Mouse (Mus musculus): ENCODE data around the gene Tex33. TPM values are rescaled to one million over a fixed set of nuclear protein-coding genes. Genes with fewer than 3 reads are reported as not detected.
A peak's percentile ranks its signal among the peaks of the same experiment; 100 is the strongest.

The Tex33 gene
- polyA plus RNA-seq, 1 experiment from 2014 or later = not detected

GRCm38 (mm10) chr15:78409570-78410052 lies 13.9 kb upstream of the Tex33 start:
- Histone ChIP-seq H3K4me1 (peaks cover 37% of the 10 kb centered on the region), H3K4me3 (replicated peaks) (peak overlapping the region; percentile 31), H3K36me3 (replicated peaks) (0 out of 2 replicates have a peak, but pooled peaks cover 7% of the 10 kb centered on the region), H3K27ac (no peak overlapping the region), H3K4me2 (peak overlapping the region; percentile 53), H3K9ac (peak overlapping the region; percentile 38), H3K9me3 (no peaks in the 10 kb centered on the region), H3K27me3 (peaks cover 48% of the 10 kb centered on the region)
- no peak for ATAC-seq (ENCODE audit: low FRiP score)
- 12% methylated on average over 12 of the region's 12 CpGs for WGBS

- Histone ChIP-seq H3K27ac (peak within 1 kb of the TSS; percentile 97), H3K27me3 (peaks cover 36% of the 10 kb centered on the region), H3K9me3 (no peaks in the 10 kb centered on the region), H3K4me1 (peaks cover 54% of the 10 kb centered on the region), H3K4me3 (replicated peaks) (peak within 1 kb of the TSS; percentile 62), H3K36me3 (replicated peaks) (0 out of 2 replicates have a peak, but pooled peaks cover 7% of the 10 kb centered on the region), H3K9ac (peak within 1 kb of the TSS; percentile 71), H3K4me2 (peak within 1 kb of the TSS; percentile 89)
- WGBS = under 1% methylated on average over 40 of the region's 40 CpGs
- peak; percentile 90 for ATAC-seq (ENCODE audit: low FRiP score)
These were observed 10.7 kb upstream of the Tex33 start, which contains the start of gene Mpst for GRCm38 (mm10) chr15:78406293-78406934. TSS of gene Mpst (plus strand) at chr15:78406416.

GRCm38 (mm10) chr15:78405517-78406211 lies 10.0 kb upstream of the Tex33 start, which contains the start of gene Tst:
TSS of gene Tst (minus strand) at chr15:78405907.
- Histone ChIP-seq H3K4me1 (peaks cover 54% of the 10 kb centered on the region), H3K4me2 (peak within 1 kb of the TSS; percentile 89), H3K9ac (peak within 1 kb of the TSS; percentile 71), H3K27ac (peak within 1 kb of the TSS; percentile 97), H3K9me3 (no peaks in the 10 kb centered on the region), H3K4me3 (replicated peaks) (peak within 1 kb of the TSS; percentile 62), H3K27me3 (peaks cover 28% of the 10 kb centered on the region), H3K36me3 (replicated peaks) (0 out of 2 replicates have a peak, but pooled peaks cover 1% of the 10 kb centered on the region)
- 1% methylated on average over 34 of the region's 34 CpGs for WGBS
- ATAC-seq (ENCODE audit: low FRiP score) = peak; percentile 80

GRCm38 (mm10) chr15:78405098-78405497 lies 9.4 kb upstream of the Tex33 start:
- Histone ChIP-seq H3K4me2 (peak overlapping the region; percentile 89), H3K36me3 (replicated peaks) (no peaks in the 10 kb centered on the region), H3K27ac (no peak overlapping the region), H3K4me3 (replicated peaks) (peak overlapping the region; percentile 62), H3K27me3 (peaks cover 23% of the 10 kb centered on the region), H3K9me3 (no peaks in the 10 kb centered on the region), H3K9ac (peak overlapping the region; percentile 71; the same call in 1 of the 2 replicates), H3K4me1 (peaks cover 49% of the 10 kb centered on the region)
- 59% methylated on average over 11 of the region's 11 CpGs for WGBS
- no peak for ATAC-seq (ENCODE audit: low FRiP score)

GRCm38 (mm10) chr15:78403896-78404295 lies 8.2 kb upstream of the Tex33 start:
- WGBS = 53% methylated on average over 1 of the region's 1 CpGs
- no peak overlapping the region for H3K4me3 ChIP-seq (replicated peaks)
- peaks cover 11% of the 10 kb centered on the region for H3K27me3 ChIP-seq
- no peak overlapping the region for H3K9ac ChIP-seq
- no peak for ATAC-seq (ENCODE audit: low FRiP score)
- H3K9me3 ChIP-seq = no peaks in the 10 kb centered on the region
- H3K27ac ChIP-seq = no peak overlapping the region
- H3K4me1 ChIP-seq = peaks cover 42% of the 10 kb centered on the region
- peak overlapping the region; percentile 15; the same call in 1 of the 2 replicates for H3K4me2 ChIP-seq
- H3K36me3 ChIP-seq (replicated peaks) = no peaks in the 10 kb centered on the region

- WGBS = 44% methylated on average over 3 of the region's 3 CpGs
- Histone ChIP-seq H3K36me3 (replicated peaks) (no peaks in the 10 kb centered on the region), H3K4me3 (replicated peaks) (no peak overlapping the region), H3K27me3 (peaks cover 5% of the 10 kb centered on the region), H3K4me2 (no peak overlapping the region), H3K9me3 (no peaks in the 10 kb centered on the region), H3K4me1 (peaks cover 42% of the 10 kb centered on the region), H3K9ac (no peak overlapping the region), H3K27ac (no peak overlapping the region)
- ATAC-seq (ENCODE audit: low FRiP score) = no peak
These were observed 7.6 kb upstream of the Tex33 start for GRCm38 (mm10) chr15:78403301-78403741.

- H3K4me3 ChIP-seq (replicated peaks) = no peak overlapping the region
- H3K4me2 ChIP-seq = no peak overlapping the region
- H3K27ac ChIP-seq = no peak overlapping the region
- no peak for ATAC-seq (ENCODE audit: low FRiP score)
- no peaks in the 10 kb centered on the region for H3K36me3 ChIP-seq (replicated peaks)
- H3K27me3 ChIP-seq = no peaks in the 10 kb centered on the region
- 85% methylated on average over 7 of the region's 7 CpGs for WGBS
- H3K4me1 ChIP-seq = peaks cover 38% of the 10 kb centered on the region
- no peak overlapping the region for H3K9ac ChIP-seq
- no peaks in the 10 kb centered on the region for H3K9me3 ChIP-seq
These were observed 6.7 kb upstream of the Tex33 start for GRCm38 (mm10) chr15:78402423-78402822.

- Histone ChIP-seq H3K27ac (no peak overlapping the region), H3K27me3 (no peaks in the 10 kb centered on the region)
- ATAC-seq (ENCODE audit: low FRiP score) = no peak
These were observed 6.2 kb upstream of the Tex33 start for GRCm38 (mm10) chr15:78401921-78402320.

GRCm38 (mm10) chr15:78401345-78401744 lies 5.6 kb upstream of the Tex33 start:
- Histone ChIP-seq H3K4me3 (replicated peaks) (no peak overlapping the region), H3K27ac (no peak overlapping the region), H3K36me3 (replicated peaks) (no peaks in the 10 kb centered on the region), H3K4me2 (no peak overlapping the region), H3K27me3 (no peaks in the 10 kb centered on the region), H3K9me3 (no peaks in the 10 kb centered on the region), H3K9ac (no peak overlapping the region), H3K4me1 (peaks cover 31% of the 10 kb centered on the region)
- 89% methylated on average over 6 of the region's 6 CpGs for WGBS
- no peak for ATAC-seq (ENCODE audit: low FRiP score)

More at GRCm38 (mm10) chr15:78401921-78402320, 6.2 kb upstream of the Tex33 start:
- H3K4me3 ChIP-seq (replicated peaks) = no peak overlapping the region
- H3K9ac ChIP-seq = no peak overlapping the region
- no peaks in the 10 kb centered on the region for H3K9me3 ChIP-seq
- no peak overlapping the region for H3K4me2 ChIP-seq
- WGBS = 74% methylated on average over 4 of the region's 4 CpGs
- H3K4me1 ChIP-seq = peaks cover 33% of the 10 kb centered on the region
- H3K36me3 ChIP-seq (replicated peaks) = no peaks in the 10 kb centered on the region

GRCm38 (mm10) chr15:78390855-78391254 lies 4.9 kb downstream of the Tex33 start:
- H3K4me1 ChIP-seq = no peaks in the 10 kb centered on the region
- no peak for ATAC-seq (ENCODE audit: low FRiP score)
- WGBS = 87% methylated on average over 3 of the region's 3 CpGs
- no peaks in the 10 kb centered on the region for H3K27me3 ChIP-seq
- no peak overlapping the region for H3K4me2 ChIP-seq
- no peak overlapping the region for H3K9ac ChIP-seq
- no peak overlapping the region for H3K4me3 ChIP-seq (replicated peaks)
- H3K36me3 ChIP-seq (replicated peaks) = no peaks in the 10 kb centered on the region
- H3K9me3 ChIP-seq = no peaks in the 10 kb centered on the region
- H3K27ac ChIP-seq = no peak overlapping the region

GRCm38 (mm10) chr15:78385564-78385963 lies 10.1 kb downstream of the Tex33 start:
- no peak for ATAC-seq (ENCODE audit: low FRiP score)
- Histone ChIP-seq H3K36me3 (replicated peaks) (no peaks in the 10 kb centered on the region), H3K4me3 (replicated peaks) (no peak overlapping the region), H3K9ac (no peak overlapping the region), H3K4me2 (no peak overlapping the region), H3K27ac (no peak overlapping the region), H3K27me3 (no peaks in the 10 kb centered on the region), H3K9me3 (no peaks in the 10 kb centered on the region), H3K4me1 (no peaks in the 10 kb centered on the region)
- WGBS = 100% methylated on average over 1 of the region's 1 CpGs
